Mouse (Mus musculus) cerebellum, adult 2 months (tissue): ENCODE measurements at regions not wholly inside any gene's neighbourhood (a gene's known extent, or its start where the extent isn't known, plus 50 kb on each side); places are given as distances from the start of the nearest gene placed in this dataset.

Source experiments
- DNase-seq, 2 experiments: peaks; one replicate each; pipeline ENCODE4 v3.0.0; 2021
- H3K27ac ChIP-seq: fragments of 200-500 bp; 2 replicates; pipeline ENCODE4 v1.5.1; 2012; ENCODE audit warnings: low read length, control low read depth, inconsistent platforms; ENCODE audit not compliant: insufficient read depth
- H3K27me3 ChIP-seq: fragments of 200-500 bp; 2 replicates; pipeline ENCODE4 v1.6.1; 2012; ENCODE audit warnings: inconsistent platforms, mild to moderate bottlenecking, low read length, moderate library complexity; ENCODE audit not compliant: control insufficient read depth, insufficient read depth
- H3K4me1 ChIP-seq: fragments of 200-500 bp; 2 replicates; pipeline ENCODE4 v1.6.1; 2011; ENCODE audit warnings: low read length; ENCODE audit not compliant: control insufficient read depth, insufficient read depth
- H3K4me3 ChIP-seq: fragments of 200-500 bp; replicated peaks from 2 replicates; pipeline ENCODE3; 2011; ENCODE audit warnings: mild to moderate bottlenecking, low read depth, low read length, control low read depth; ENCODE audit not compliant: insufficient read depth
- CTCF ChIP-seq: fragments of 200-500 bp; IDR thresholded peaks from 2 replicates; pipeline ENCODE4 v1.5.1; 2011; ENCODE audit warnings: low read depth, mild to moderate bottlenecking, control low read depth, low read length, moderate library complexity, borderline replicate concordance; ENCODE audit not compliant: insufficient read depth
- POLR2A ChIP-seq: fragments of 200-500 bp; IDR thresholded peaks from 2 replicates; pipeline ENCODE4 v1.6.1; 2011; ENCODE audit warnings: low read length, control low read depth, borderline replicate concordance; ENCODE audit not compliant: insufficient read depth
- WGBS: fragments of 180-500 bp; shearing (Covaris S2); methylation state at CpG from one replicate; pipeline ENCODE4 v1.1.7; 2018; 5-methylcytosine and 5-hydroxymethylcytosine counted together

DNA sequence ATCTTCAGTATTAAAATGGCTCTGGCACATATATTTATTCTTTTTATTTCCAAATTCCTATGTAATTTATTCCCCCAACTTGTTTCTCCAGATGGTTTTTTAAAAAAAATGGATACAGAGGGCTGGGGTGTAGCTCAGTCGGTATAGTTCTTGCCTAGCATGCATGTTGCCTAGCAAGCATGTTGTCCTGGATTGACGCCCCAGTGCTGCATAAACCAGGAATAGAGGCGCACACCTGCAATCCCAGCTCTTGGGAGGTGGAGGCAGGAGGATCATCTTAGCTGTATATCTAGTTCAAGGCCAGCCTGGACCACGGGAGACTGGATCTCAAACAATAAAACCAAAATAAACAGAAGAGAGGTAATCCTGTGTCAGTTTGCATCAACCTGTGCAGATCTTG is 183.5 kb upstream of the Jmjd1c start:
- DNase-seq = no peak
- Histone ChIP-seq H3K27ac (no peak overlapping the region), H3K4me3 (no peak overlapping the region), H3K4me1 (no peaks in the 10 kb centered on the region), H3K27me3 (no peaks in the 10 kb centered on the region)
- 90% methylated on average over 4 of the region's 4 CpGs for WGBS
- no peak for TF ChIP-seq CTCF
- no peak for TF ChIP-seq POLR2A

DNA sequence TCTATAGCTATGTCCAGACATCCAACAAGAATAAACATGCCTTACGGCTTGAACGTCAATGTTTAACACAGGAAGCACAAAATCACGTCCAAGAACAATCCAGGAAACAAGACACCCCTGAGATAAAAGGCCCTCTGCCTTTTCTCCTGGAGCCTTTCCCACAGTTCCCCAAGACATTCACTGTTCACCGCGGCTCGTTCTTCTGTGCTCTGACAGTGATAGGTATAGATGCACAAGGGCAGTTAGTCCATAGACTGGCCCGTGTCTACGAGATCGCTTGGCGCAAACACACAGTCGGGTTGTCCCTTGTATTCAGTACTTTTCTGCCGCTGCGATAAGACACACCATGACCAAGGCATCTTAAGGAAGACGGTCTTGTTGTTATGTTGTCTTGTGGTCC is 182.7 kb upstream of the Jmjd1c start:
- Histone ChIP-seq H3K4me3 (no peak overlapping the region), H3K4me1 (no peaks in the 10 kb centered on the region), H3K27me3 (no peaks in the 10 kb centered on the region), H3K27ac (no peak overlapping the region)
- 82% methylated on average over 14 of the region's 14 CpGs for WGBS
- TF ChIP-seq CTCF = no peak
- TF ChIP-seq POLR2A = no peak
- DNase-seq = no peak

DNA sequence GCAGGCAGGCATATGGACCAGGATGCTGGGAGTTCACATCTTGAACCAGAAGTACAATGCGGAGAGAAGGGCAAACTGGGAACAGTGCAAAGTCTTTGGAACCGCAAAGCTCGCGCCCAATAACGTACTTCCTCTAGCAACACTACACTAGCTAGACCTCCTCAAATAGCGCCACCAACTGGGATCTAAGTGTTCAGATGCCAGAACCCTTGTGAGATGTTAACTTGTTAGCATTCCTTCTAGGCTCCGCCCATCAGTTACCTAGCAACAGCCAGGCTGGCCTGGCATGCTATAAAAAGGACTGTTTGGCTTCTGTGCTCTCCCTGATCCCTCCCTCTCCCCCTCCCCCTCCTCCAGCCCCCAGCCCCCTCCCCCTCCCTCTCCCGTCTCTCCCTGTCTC is 182.3 kb upstream of the Jmjd1c start:
- Histone ChIP-seq H3K4me3 (no peak overlapping the region), H3K27ac (no peak overlapping the region), H3K4me1 (no peaks in the 10 kb centered on the region), H3K27me3 (no peaks in the 10 kb centered on the region)
- peak in 1 of 2 experiments; percentile 38 for DNase-seq
- WGBS = 74% methylated on average over 7 of the region's 8 CpGs
- TF ChIP-seq POLR2A = no peak
- no peak for TF ChIP-seq CTCF

DNA sequence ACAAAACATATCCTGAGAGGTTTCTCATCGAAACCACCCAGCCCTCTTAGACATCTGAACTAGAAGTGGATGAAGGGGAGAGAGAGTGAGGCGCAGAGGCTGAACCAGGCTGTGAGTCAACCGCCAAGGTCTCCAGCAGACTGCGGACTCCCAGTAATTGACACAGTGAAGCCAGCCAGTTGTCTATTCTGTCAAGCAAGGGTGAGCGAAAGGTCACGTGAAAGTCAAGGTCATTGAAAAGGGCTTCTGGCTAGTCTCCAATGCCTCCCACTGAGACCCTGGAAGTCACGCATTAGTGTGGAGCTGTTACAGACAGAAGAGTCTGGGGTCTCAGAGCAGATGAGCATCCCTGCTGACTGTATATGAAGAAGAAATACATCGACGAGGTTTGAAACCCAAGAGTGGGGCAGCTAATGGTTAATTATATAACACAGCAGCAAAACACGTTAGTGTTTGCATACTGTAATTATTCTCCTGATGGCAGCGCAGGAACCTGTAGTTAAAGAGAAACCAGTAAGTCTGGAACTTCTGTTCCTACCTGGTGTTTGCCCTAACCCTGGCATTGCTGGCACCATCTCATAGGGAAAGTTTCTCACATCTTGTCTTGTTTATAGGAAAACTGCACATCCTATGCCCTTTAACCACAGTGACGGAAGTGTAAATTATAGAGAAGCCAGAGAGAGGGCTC is 181.5 kb upstream of the Jmjd1c start:
- Histone ChIP-seq H3K4me3 (no peak overlapping the region), H3K27ac (no peak overlapping the region), H3K27me3 (no peaks in the 10 kb centered on the region), H3K4me1 (no peaks in the 10 kb centered on the region)
- 69% methylated on average over 12 of the region's 12 CpGs for WGBS
- no peak for DNase-seq
- TF ChIP-seq POLR2A (no peak), CTCF (no peak)

DNA sequence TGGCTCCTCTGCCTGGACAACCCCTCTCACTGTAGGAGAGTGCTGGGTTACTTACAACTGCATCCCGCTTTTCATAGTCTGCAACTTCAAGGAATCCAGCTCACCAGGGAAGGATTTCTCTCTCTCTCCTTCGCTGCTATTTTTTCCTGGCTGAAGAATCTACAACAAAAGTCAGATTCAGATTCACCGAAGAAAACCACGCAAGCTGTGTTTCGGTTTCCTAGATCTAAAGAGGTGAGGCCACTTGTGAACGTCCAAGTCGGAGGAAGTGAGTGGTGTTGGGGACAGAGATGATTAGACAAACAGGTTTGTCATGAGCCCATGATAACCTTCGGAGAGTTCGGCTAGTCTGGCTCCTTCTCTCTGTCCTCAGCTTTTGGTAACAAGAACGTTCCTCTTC is 180.1 kb upstream of the Jmjd1c start:
- DNase-seq = no peak
- Histone ChIP-seq H3K27me3 (no peaks in the 10 kb centered on the region), H3K27ac (no peak overlapping the region), H3K4me3 (no peak overlapping the region), H3K4me1 (peaks cover 6% of the 10 kb centered on the region; the same call in 1 of the 2 replicates)
- TF ChIP-seq CTCF (no peak), POLR2A (no peak)
- 91% methylated on average over 10 of the region's 10 CpGs for WGBS

- Histone ChIP-seq H3K27me3 (no peaks in the 10 kb centered on the region), H3K27ac (no peak overlapping the region), H3K4me3 (no peak overlapping the region), H3K4me1 (peaks cover 14% of the 10 kb centered on the region)
- no peak for DNase-seq
- 98% methylated on average over 2 of the region's 2 CpGs for WGBS
- TF ChIP-seq POLR2A = no peak
- no peak for TF ChIP-seq CTCF
These were observed 178.2 kb upstream of the Jmjd1c start for GRCm38 (mm10) chr10:66917725-66918124.

DNA sequence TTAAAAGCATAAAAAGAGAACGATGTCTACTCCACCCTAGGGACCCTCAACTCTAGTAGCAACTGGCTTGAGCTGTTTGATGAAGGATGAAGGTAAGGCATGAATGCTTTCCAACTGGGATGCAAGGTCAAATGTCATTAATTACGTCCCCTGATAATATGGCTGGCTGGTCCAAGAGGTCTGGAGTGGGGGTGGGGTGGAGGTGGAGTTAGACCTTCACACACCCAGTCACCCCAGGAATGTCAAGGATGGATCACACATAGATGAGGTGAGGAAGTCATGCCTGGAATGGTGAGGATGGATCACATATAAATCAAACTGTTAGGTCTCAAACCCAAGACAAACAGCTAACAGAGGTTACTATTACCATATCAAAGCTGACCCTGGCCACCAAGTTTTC is 177.2 kb upstream of the Jmjd1c start:
- peaks cover 14% of the 10 kb centered on the region for H3K4me1 ChIP-seq
- no peak for TF ChIP-seq CTCF
- no peak for TF ChIP-seq POLR2A
- no peak overlapping the region for H3K27ac ChIP-seq
- H3K27me3 ChIP-seq = no peaks in the 10 kb centered on the region
- H3K4me3 ChIP-seq = no peak overlapping the region
- WGBS = 99% methylated on average over 2 of the region's 2 CpGs
- no peak for DNase-seq

- peak overlapping the region; percentile 69 for H3K27ac ChIP-seq
- H3K27me3 ChIP-seq = no peaks in the 10 kb centered on the region
- WGBS = 4% methylated on average over 14 of the region's 14 CpGs
- H3K4me3 ChIP-seq = peak overlapping the region; percentile 47
- peaks cover 14% of the 10 kb centered on the region for H3K4me1 ChIP-seq
- DNase-seq = peak; percentile 71 to 78
- TF ChIP-seq CTCF (no peak), POLR2A (no peak)
These were observed 175.8 kb upstream of the Jmjd1c start for GRCm38 (mm10) chr10:66919953-66920760.
